Mouse (Mus musculus) hindbrain, embryonic 12.5 days (tissue): Measurements from ENCODE around the gene Gm14190. TPM values are rescaled to one million over a fixed set of nuclear protein-coding genes. Genes with fewer than 3 reads are reported as not detected.
"Not testable (repeated sequence)": the region's sequence is repeated elsewhere in the genome, so short reads cannot be mapped to it uniquely, and the experiment has no call there.

Source experiments
- ATAC-seq: fragments of 200-750 bp; cut with Nextera tagmentation; 2 replicates; pipeline ENCODE4 v1.8.0; 2017; ENCODE audit warnings: moderate TSS enrichment; ENCODE audit not compliant: low FRiP score
- H3K27ac ChIP-seq: fragments of 300-500 bp; sonication (generic); 2 replicates; pipeline ENCODE4 v1.5.1; 2016; ENCODE audit warnings: mild to moderate bottlenecking
- H3K27me3 ChIP-seq: fragments of 300-500 bp; sonication (generic); 2 replicates; pipeline ENCODE4 v1.6.1; 2016; ENCODE audit warnings: mild to moderate bottlenecking
- H3K36me3 ChIP-seq: fragments of 300-500 bp; sonication (generic); 2 replicates; pipeline ENCODE4 v1.6.1; 2016; ENCODE audit warnings: mild to moderate bottlenecking
- H3K4me1 ChIP-seq: fragments of 300-500 bp; sonication (generic); 2 replicates; pipeline ENCODE4 v1.6.1; 2016
- H3K4me2 ChIP-seq: fragments of 300-500 bp; sonication (generic); replicated peaks from 2 replicates; pipeline ENCODE4 v1.6.1; 2016; ENCODE audit warnings: mild to moderate bottlenecking
- H3K4me3 ChIP-seq: fragments of 300-500 bp; sonication (generic); 2 replicates; pipeline ENCODE4 v1.5.1; 2016; ENCODE audit warnings: mild to moderate bottlenecking
- H3K9ac ChIP-seq: fragments of 300-500 bp; sonication (generic); 2 replicates; pipeline ENCODE4 v1.6.1; 2016; ENCODE audit warnings: mild to moderate bottlenecking, moderate library complexity
- H3K9me3 ChIP-seq: fragments of 300-500 bp; sonication (generic); replicated peaks from 2 replicates; pipeline ENCODE4 v1.6.1; 2016; ENCODE audit warnings: mild to moderate bottlenecking
- WGBS: fragments of 180-500 bp; shearing (Covaris S2); methylation state at CpG from one replicate; pipeline ENCODE4 v1.1.7; 2016; 5-methylcytosine and 5-hydroxymethylcytosine counted together
- polyA plus RNA-seq: library from polyadenylated mRNA; unstranded; fragments of >200 nt; fragmentation: Nextera tagmentation; extraction: Ambion mirVana; gene quantifications from 2 replicates; pipeline ENCODE4 v1.2.1, GENCODE M21; 2016

Gene Gm14190
- polyA plus RNA-seq, 1 experiment from 2014 or later: not detected

DNA sequence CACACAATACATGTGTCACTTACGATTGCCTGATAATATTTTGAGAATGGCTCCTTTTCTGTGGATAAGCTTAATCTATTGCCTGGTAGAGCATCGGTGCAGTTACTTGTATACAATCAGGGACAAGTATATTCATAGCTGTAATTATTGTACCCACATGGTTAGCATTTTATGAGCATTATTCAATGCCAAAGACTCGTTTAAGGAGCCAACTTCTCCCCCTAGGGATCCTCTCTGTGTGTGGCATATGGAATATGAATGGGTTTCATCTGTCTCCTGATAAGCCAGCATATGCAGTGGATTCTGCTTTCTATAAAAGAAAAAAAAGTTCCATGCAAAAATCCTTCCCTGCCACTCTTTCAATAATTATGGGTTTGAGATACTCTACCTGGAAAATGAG lies 46.2 kb downstream of the Gm14190 start:
- Histone ChIP-seq H3K27ac (no peak overlapping the region), H3K4me3 (no peak overlapping the region), H3K27me3 (no peaks in the 10 kb centered on the region), H3K4me2 (no peak overlapping the region), H3K9ac (no peak overlapping the region), H3K4me1 (no peaks in the 10 kb centered on the region), H3K9me3 (no peaks in the 10 kb centered on the region), H3K36me3 (no peaks in the 10 kb centered on the region)
- 78% methylated on average over 3 of the region's 3 CpGs for WGBS
- no peak for ATAC-seq

DNA sequence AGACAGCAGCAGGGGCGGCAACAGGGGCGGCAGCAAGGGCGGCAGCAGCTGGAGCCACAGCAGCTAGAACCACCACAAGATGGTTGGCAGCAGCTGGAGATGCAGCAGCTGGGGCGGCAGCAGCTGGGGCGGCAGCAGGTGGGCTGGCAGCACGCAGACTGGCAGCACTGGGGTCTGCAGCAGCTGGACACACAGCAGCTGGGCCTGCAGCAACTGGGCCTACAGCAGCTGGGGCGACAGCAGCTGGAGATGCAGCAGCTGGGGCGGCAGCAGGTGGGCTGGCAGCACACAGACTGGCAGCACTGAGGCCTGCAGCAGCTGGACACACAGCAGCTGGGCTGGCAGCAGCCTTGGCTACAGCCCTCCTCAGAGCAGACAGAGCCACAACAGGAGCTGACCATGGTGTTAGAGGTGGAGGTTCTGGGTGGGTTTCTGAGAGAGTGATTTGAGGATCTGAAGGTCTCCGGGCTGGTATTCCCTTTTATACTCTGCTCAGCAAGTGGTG lies 46.9 kb downstream of the Gm14190 start, which contains the start of gene Krtap4-7:
TSS of gene Krtap4-7 (minus strand) at position 455 of the 505 bp plus-strand sequence.
- not testable (repeated sequence) for H3K4me3 ChIP-seq, H3K9me3 ChIP-seq, H3K27me3 ChIP-seq, H3K27ac ChIP-seq, H3K36me3 ChIP-seq, H3K9ac ChIP-seq, ATAC-seq, H3K4me1 ChIP-seq, H3K4me2 ChIP-seq
- WGBS: 81% methylated on average over 9 of the region's 9 CpGs

DNA sequence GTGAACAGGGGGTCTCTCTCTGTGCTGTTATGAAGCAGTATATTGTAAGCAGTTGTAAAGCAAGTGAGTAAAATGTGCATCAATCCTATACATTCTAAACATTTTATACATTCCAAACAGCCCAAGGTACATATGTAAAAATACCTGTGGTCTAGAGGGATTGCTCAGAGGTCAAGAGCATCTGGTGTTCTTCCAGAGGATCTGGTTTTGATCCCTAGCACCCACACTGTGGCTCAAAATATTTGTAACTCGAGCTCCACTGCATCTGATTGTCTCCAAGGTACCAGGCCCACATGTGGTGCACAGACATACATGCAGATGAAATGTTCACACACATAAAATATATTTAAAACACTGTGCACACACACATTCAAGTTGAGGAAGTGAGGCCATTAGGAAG lies 49.6 kb downstream of the Gm14190 start:
- Histone ChIP-seq H3K27me3 (no peaks in the 10 kb centered on the region), H3K36me3 (no peaks in the 10 kb centered on the region), H3K9ac (no peak overlapping the region), H3K27ac (no peak overlapping the region), H3K4me1 (no peaks in the 10 kb centered on the region), H3K9me3 (no peaks in the 10 kb centered on the region), H3K4me3 (no peak overlapping the region), H3K4me2 (no peak overlapping the region)
- WGBS: 41% methylated on average over 1 of the region's 1 CpGs
- ATAC-seq: no peak

Other genes with a start within 250 kb of the Gm14190 start
- 0.22 TPM in 1 of 2 replicates, not detected in the other for gene Krt23, start 197.6 kb downstream of the Gm14190 start, polyA plus RNA-seq
- not detected in 2 replicates for gene Krt39, start 169.4 kb downstream of the Gm14190 start, polyA plus RNA-seq
- not detected in 2 replicates for gene Krt40, start 147.6 kb downstream of the Gm14190 start, polyA plus RNA-seq
- not detected in 2 replicates for gene Krtap3-3, start 139.9 kb downstream of the Gm14190 start, polyA plus RNA-seq
- not detected in 2 replicates for gene Krtap3-2, start 133.9 kb downstream of the Gm14190 start, polyA plus RNA-seq
- gene Gm11939, start 131.3 kb downstream of the Gm14190 start, polyA plus RNA-seq: not detected in 2 replicates
- gene Krtap3-1, start 124.1 kb downstream of the Gm14190 start, polyA plus RNA-seq: not detected in 2 replicates
- gene Krtap1-5, start 109.7 kb downstream of the Gm14190 start, polyA plus RNA-seq: not detected in 2 replicates
- not detected in 2 replicates for gene Krtap1-4, start 107.1 kb downstream of the Gm14190 start, polyA plus RNA-seq
- not detected in 2 replicates for gene Krtap1-3, start 99.4 kb downstream of the Gm14190 start, polyA plus RNA-seq
- gene Krtap9-3, start 92.6 kb downstream of the Gm14190 start, polyA plus RNA-seq: not detected in 2 replicates
- not detected in 2 replicates for gene Gm11938, start 87.4 kb downstream of the Gm14190 start, polyA plus RNA-seq
- gene Gm11937, start 80.6 kb downstream of the Gm14190 start, polyA plus RNA-seq: not detected in 2 replicates
- not detected in 2 replicates for gene Krtap2-4, start 75.9 kb downstream of the Gm14190 start, polyA plus RNA-seq
- gene Gm11562, start 70.3 kb downstream of the Gm14190 start, polyA plus RNA-seq: not detected in 2 replicates
- gene Krtap4-1, start 62.5 kb downstream of the Gm14190 start, polyA plus RNA-seq: not detected in 2 replicates
- gene Krtap4-2, start 55.7 kb downstream of the Gm14190 start, polyA plus RNA-seq: not detected in 2 replicates
- not detected in 2 replicates for gene Krtap4-7, start 46.7 kb downstream of the Gm14190 start, polyA plus RNA-seq
- not detected in 2 replicates for gene Gm11555, start 40.5 kb downstream of the Gm14190 start, polyA plus RNA-seq
- gene Gm11563, start 31.8 kb downstream of the Gm14190 start, polyA plus RNA-seq: not detected in 2 replicates
- gene Krtap4-6, start 24.8 kb downstream of the Gm14190 start, polyA plus RNA-seq: not detected in 2 replicates
- gene Gm14180, start 43.5 kb upstream of the Gm14190 start, polyA plus RNA-seq: not detected in 2 replicates
- gene Gm11595, start 82.2 kb upstream of the Gm14190 start, polyA plus RNA-seq: not detected in 2 replicates
- gene Krtap4-8, start 90.0 kb upstream of the Gm14190 start, polyA plus RNA-seq: not detected in 2 replicates
- not detected in 2 replicates for gene Krtap4-9, start 94.5 kb upstream of the Gm14190 start, polyA plus RNA-seq
- gene Gm11596, start 102.7 kb upstream of the Gm14190 start, polyA plus RNA-seq: not detected in 2 replicates
- not detected in 2 replicates for gene Gm11569, start 108.2 kb upstream of the Gm14190 start, polyA plus RNA-seq
- not detected in 2 replicates for gene Gm11554, start 113.7 kb upstream of the Gm14190 start, polyA plus RNA-seq
- gene Krtap4-13, start 119.2 kb upstream of the Gm14190 start, polyA plus RNA-seq: not detected in 2 replicates
- not detected in 2 replicates for gene Gm11564, start 124.9 kb upstream of the Gm14190 start, polyA plus RNA-seq
- gene 2300003K06Rik, start 147.3 kb upstream of the Gm14190 start, polyA plus RNA-seq: not detected in 2 replicates
- gene Krtap4-16, start 160.9 kb upstream of the Gm14190 start, polyA plus RNA-seq: not detected in 2 replicates
- gene Gm11568, start 167.2 kb upstream of the Gm14190 start, polyA plus RNA-seq: not detected in 2 replicates
- not detected in 2 replicates for gene Gm11559, start 173.7 kb upstream of the Gm14190 start, polyA plus RNA-seq
- gene Krtap9-1, start 182.6 kb upstream of the Gm14190 start, polyA plus RNA-seq: not detected in 2 replicates
- gene Gm11567, start 188.4 kb upstream of the Gm14190 start, polyA plus RNA-seq: not detected in 2 replicates
- gene Krtap31-1, start 217.2 kb upstream of the Gm14190 start, polyA plus RNA-seq: not detected in 2 replicates
- not detected in 2 replicates for gene Gm11565, start 224.0 kb upstream of the Gm14190 start, polyA plus RNA-seq
- gene Krtap31-2, start 245.6 kb upstream of the Gm14190 start, polyA plus RNA-seq: not detected in 2 replicates